Mouse (Mus musculus) erythroblast, embryonic 14.5 days (primary cell): Measurements from ENCODE around the gene Arsa.

ENCODE experiments used
- GATA1 ChIP-seq: IDR thresholded peaks from 2 replicates; pipeline ENCODE4 v1.6.1; 2012; ENCODE audit warnings: low read length, inconsistent platforms, mixed read lengths
- TAL1 ChIP-seq: IDR thresholded peaks from 3 replicates; pipeline ENCODE4 v1.6.1; 2012; ENCODE audit warnings: low read length, inconsistent platforms, mixed read lengths

DNA sequence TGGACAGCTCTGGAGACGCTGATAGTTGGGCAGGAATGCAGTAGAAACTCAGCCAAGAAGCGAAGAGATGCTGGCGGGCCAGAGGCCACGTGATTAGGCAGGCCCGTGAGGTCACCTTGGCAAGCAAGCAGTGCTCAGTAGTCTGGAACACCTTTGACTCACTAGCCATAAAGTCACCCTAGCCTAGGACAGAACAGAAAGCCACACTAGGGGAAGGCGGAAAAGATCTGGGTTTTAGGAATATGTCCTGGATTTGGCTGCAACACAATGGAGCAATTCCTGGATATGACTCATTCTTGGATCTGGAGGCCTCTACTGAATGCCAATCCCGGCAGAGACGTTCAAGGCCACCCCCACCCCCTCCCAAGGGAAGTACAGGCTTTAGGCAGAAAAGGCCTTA lies 3.4 kb upstream of the Arsa start:
- TF ChIP-seq GATA1 (no peak), TAL1 (no peak)
